Mouse (Mus musculus) B cell, adult 2 months (primary cell): ENCODE results near the gene Ccdc110.

Experiments
- DNase-seq, 2 experiments: peaks; one replicate each; pipeline ENCODE4 v3.0.0; 2022

The Ccdc110 gene

DNA sequence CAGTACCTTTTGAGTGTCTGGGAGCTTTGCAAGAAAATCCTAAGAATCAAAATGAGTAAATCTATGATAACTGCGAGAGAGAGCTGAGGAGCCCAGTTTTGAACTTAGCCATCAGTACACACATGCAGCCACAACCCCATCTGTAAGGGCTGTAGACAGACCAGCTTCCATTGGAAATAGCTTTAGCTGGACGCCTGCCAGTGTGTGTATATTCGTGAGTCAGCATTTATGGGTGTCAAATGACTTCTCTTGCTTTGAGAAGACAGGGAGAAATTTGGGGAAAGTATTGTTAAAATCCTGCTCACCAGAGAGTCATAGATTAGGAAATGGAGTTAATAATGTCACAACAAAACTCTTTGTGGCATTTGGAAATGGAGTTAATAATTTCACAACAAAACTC, 52.2 kb downstream of the Ccdc110 start:
- no peak for DNase-seq

DNA sequence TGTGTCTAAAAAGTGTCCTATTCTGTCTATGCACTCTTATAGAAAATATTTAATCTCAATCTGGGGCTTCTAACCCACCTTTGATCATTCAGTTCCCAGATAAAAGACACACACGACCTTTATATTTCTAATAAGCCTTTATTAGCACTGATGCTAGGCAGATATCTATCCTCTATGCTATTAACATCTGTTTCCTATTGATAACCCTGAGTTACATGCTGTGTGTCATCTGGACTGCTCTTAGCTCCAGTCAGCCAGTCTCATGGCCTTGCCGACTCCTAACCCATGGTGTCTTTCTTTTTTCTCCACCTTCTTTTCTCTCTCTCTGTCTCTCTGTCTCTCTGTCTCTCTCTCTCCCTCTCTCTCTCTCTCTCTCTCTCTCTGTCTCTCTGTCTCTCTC, 53.8 kb downstream of the Ccdc110 start:
- no peak for DNase-seq

DNA sequence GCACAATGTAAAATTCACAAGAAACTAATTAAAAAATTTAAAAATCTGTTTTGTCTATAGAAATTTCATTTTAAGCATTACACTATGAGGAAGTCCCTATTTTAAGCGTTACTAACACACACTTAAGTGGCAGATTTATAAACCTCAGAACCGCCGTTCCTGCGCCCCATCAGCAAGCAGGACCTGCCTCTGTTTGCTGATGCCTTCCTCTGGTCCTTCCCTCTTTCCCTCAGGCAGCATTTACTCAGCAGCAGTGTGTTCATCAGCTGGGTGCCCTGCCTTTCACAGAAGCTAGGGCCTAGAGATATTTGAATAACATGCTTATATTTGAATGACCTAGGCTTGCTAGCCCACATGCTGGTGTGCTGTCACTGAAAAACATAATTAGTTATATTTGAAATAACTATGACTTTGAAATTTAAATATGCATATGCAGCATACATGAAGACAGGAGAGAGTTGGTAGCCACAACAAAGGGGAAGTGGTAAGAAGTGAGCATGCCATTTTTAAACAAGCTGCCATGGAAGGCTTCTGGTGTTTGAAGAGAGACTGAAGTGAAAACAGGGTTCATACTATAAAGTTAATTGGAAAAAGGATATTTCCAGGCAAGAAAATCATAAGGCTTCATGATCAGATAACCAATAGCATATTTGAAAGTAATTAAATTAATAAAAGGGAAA, 56.4 kb downstream of the Ccdc110 start:
- DNase-seq = no peak
